Mouse (Mus musculus): ENCODE measurements around the gene Shroom1. TPM values are rescaled to one million over a fixed set of nuclear protein-coding genes. Genes with fewer than 3 reads are reported as not detected.

Gene Shroom1
- polyA plus RNA-seq, 1 experiment from 2014 or later: 1.9 TPM

- peaks cover 4% of the 10 kb centered on the region; the same call in 1 of the 2 replicates for H3K9me3 ChIP-seq (ENCODE audit: control insufficient read depth, low read length)
- no peaks in the 10 kb centered on the region for H3K36me3 ChIP-seq (ENCODE audit: control insufficient read depth, insufficient read depth, low read length)
- H3K9ac ChIP-seq (replicated peaks; ENCODE audit: low read length): peak overlapping the region; percentile 34
- no peak overlapping the region for H3K27ac ChIP-seq (replicated peaks; ENCODE audit: low read depth, low read length)
- peaks cover 15% of the 10 kb centered on the region for H3K4me1 ChIP-seq (ENCODE audit: control insufficient read depth, insufficient read depth, low read length)
- H3K27me3 ChIP-seq (ENCODE audit: control insufficient read depth, insufficient read depth, low read length): peaks cover 62% of the 10 kb centered on the region
- H3K4me2 ChIP-seq (ENCODE audit: low read length): peak overlapping the region; percentile 66
- 2% methylated on average over 62 of the region's 62 CpGs for WGBS
- DNase-seq: peak; percentile 59
- H3K4me3 ChIP-seq (replicated peaks; ENCODE audit: low read depth, low read length): peak overlapping the region; percentile 42
- ATAC-seq (ENCODE audit: low FRiP score, low TSS enrichment): no peak
These were observed 22.3 kb downstream of the Shroom1 start for GRCm38 (mm10) chr11:53479171-53479782.

- Histone ChIP-seq H3K4me2 (ENCODE audit: low read length) (peak within 1 kb of the TSS; percentile 66), H3K4me1 (ENCODE audit: control insufficient read depth, insufficient read depth, low read length) (peaks cover 15% of the 10 kb centered on the region), H3K9ac (replicated peaks; ENCODE audit: low read length) (peak within 1 kb of the TSS; percentile 34), H3K9me3 (ENCODE audit: control insufficient read depth, low read length) (peaks cover 4% of the 10 kb centered on the region; the same call in 1 of the 2 replicates), H3K4me3 (replicated peaks; ENCODE audit: low read depth, low read length) (peak within 1 kb of the TSS; percentile 42), H3K36me3 (ENCODE audit: control insufficient read depth, insufficient read depth, low read length) (no peaks in the 10 kb centered on the region), H3K27ac (replicated peaks; ENCODE audit: low read depth, low read length) (no peak within 1 kb of the TSS), H3K27me3 (ENCODE audit: control insufficient read depth, insufficient read depth, low read length) (peaks cover 62% of the 10 kb centered on the region)
- ATAC-seq (ENCODE audit: low FRiP score, low TSS enrichment) (no peak), DNase-seq (peak; percentile 67)
- WGBS: 3% methylated on average over 40 of the region's 40 CpGs
These were observed 22.8 kb downstream of the Shroom1 start, which contains the start of the genes Gm9945 and Sowaha for GRCm38 (mm10) chr11:53479783-53480301. TSS of gene Gm9945 (plus strand) at chr11:53480166. TSS of gene Sowaha (minus strand) at chr11:53480274.

- no peak overlapping the region for H3K4me3 ChIP-seq (replicated peaks; ENCODE audit: low read depth, low read length)
- peaks cover 72% of the 10 kb centered on the region for H3K27me3 ChIP-seq (ENCODE audit: control insufficient read depth, insufficient read depth, low read length)
- H3K9ac ChIP-seq (replicated peaks; ENCODE audit: low read length): no peak overlapping the region
- H3K9me3 ChIP-seq (ENCODE audit: control insufficient read depth, low read length): peaks cover 4% of the 10 kb centered on the region; the same call in 1 of the 2 replicates
- DNase-seq (no peak), ATAC-seq (ENCODE audit: low FRiP score, low TSS enrichment) (no peak)
- H3K4me1 ChIP-seq (ENCODE audit: control insufficient read depth, insufficient read depth, low read length): peaks cover 6% of the 10 kb centered on the region
- H3K36me3 ChIP-seq (ENCODE audit: control insufficient read depth, insufficient read depth, low read length): no peaks in the 10 kb centered on the region
- no peak overlapping the region for H3K4me2 ChIP-seq (ENCODE audit: low read length)
- 66% methylated on average over 4 of the region's 4 CpGs for WGBS
- H3K27ac ChIP-seq (replicated peaks; ENCODE audit: low read depth, low read length): no peak overlapping the region
These were observed 24.2 kb downstream of the Shroom1 start for GRCm38 (mm10) chr11:53481088-53481730.

GRCm38 (mm10) chr11:53483159-53483891 is 26.3 kb downstream of the Shroom1 start:
- no peak for DNase-seq
- no peak overlapping the region for H3K4me2 ChIP-seq (ENCODE audit: low read length)
- H3K4me3 ChIP-seq (replicated peaks; ENCODE audit: low read depth, low read length): no peak overlapping the region
- H3K36me3 ChIP-seq (ENCODE audit: control insufficient read depth, insufficient read depth, low read length): no peaks in the 10 kb centered on the region
- no peak overlapping the region for H3K27ac ChIP-seq (replicated peaks; ENCODE audit: low read depth, low read length)
- peaks cover 4% of the 10 kb centered on the region; the same call in 1 of the 2 replicates for H3K9me3 ChIP-seq (ENCODE audit: control insufficient read depth, low read length)
- H3K27me3 ChIP-seq (ENCODE audit: control insufficient read depth, insufficient read depth, low read length): peaks cover 82% of the 10 kb centered on the region
- no peak overlapping the region for H3K9ac ChIP-seq (replicated peaks; ENCODE audit: low read length)
- H3K4me1 ChIP-seq (ENCODE audit: control insufficient read depth, insufficient read depth, low read length): peaks cover 15% of the 10 kb centered on the region; the same call in 1 of the 2 replicates
- WGBS: 79% methylated on average over 9 of the region's 9 CpGs
- ATAC-seq (ENCODE audit: low FRiP score, low TSS enrichment): no peak

GRCm38 (mm10) chr11:53485719-53486118 is 28.7 kb downstream of the Shroom1 start:
- 51% methylated on average over 3 of the region's 3 CpGs for WGBS
- Histone ChIP-seq H3K27me3 (ENCODE audit: control insufficient read depth, insufficient read depth, low read length) (peaks cover 71% of the 10 kb centered on the region), H3K36me3 (ENCODE audit: control insufficient read depth, insufficient read depth, low read length) (no peaks in the 10 kb centered on the region), H3K9me3 (ENCODE audit: control insufficient read depth, low read length) (no peaks in the 10 kb centered on the region), H3K4me2 (ENCODE audit: low read length) (no peak overlapping the region), H3K4me3 (replicated peaks; ENCODE audit: low read depth, low read length) (no peak overlapping the region), H3K4me1 (ENCODE audit: control insufficient read depth, insufficient read depth, low read length) (peaks cover 10% of the 10 kb centered on the region; the same call in 1 of the 2 replicates), H3K27ac (replicated peaks; ENCODE audit: low read depth, low read length) (no peak overlapping the region), H3K9ac (replicated peaks; ENCODE audit: low read length) (no peak overlapping the region)
- DNase-seq (no peak), ATAC-seq (ENCODE audit: low FRiP score, low TSS enrichment) (no peak)

GRCm38 (mm10) chr11:53486351-53486750 is 29.3 kb downstream of the Shroom1 start:
- Histone ChIP-seq H3K4me3 (replicated peaks; ENCODE audit: low read depth, low read length) (no peak overlapping the region), H3K4me1 (ENCODE audit: control insufficient read depth, insufficient read depth, low read length) (peaks cover 10% of the 10 kb centered on the region; the same call in 1 of the 2 replicates), H3K36me3 (ENCODE audit: control insufficient read depth, insufficient read depth, low read length) (no peaks in the 10 kb centered on the region), H3K9ac (replicated peaks; ENCODE audit: low read length) (no peak overlapping the region), H3K27ac (replicated peaks; ENCODE audit: low read depth, low read length) (no peak overlapping the region), H3K9me3 (ENCODE audit: control insufficient read depth, low read length) (no peaks in the 10 kb centered on the region), H3K27me3 (ENCODE audit: control insufficient read depth, insufficient read depth, low read length) (peaks cover 66% of the 10 kb centered on the region), H3K4me2 (ENCODE audit: low read length) (no peak overlapping the region)
- no peak for DNase-seq
- WGBS: 64% methylated on average over 3 of the region's 3 CpGs
- no peak for ATAC-seq (ENCODE audit: low FRiP score, low TSS enrichment)

- Histone ChIP-seq H3K4me1 (ENCODE audit: control insufficient read depth, insufficient read depth, low read length) (peaks cover 10% of the 10 kb centered on the region; the same call in 1 of the 2 replicates), H3K9ac (replicated peaks; ENCODE audit: low read length) (peak overlapping the region; percentile 34), H3K9me3 (ENCODE audit: control insufficient read depth, low read length) (no peaks in the 10 kb centered on the region), H3K27me3 (ENCODE audit: control insufficient read depth, insufficient read depth, low read length) (peaks cover 59% of the 10 kb centered on the region), H3K27ac (replicated peaks; ENCODE audit: low read depth, low read length) (no peak overlapping the region), H3K36me3 (ENCODE audit: control insufficient read depth, insufficient read depth, low read length) (no peaks in the 10 kb centered on the region), H3K4me2 (ENCODE audit: low read length) (peak overlapping the region; percentile 47), H3K4me3 (replicated peaks; ENCODE audit: low read depth, low read length) (peak overlapping the region; percentile 20; the same call in 1 of the 2 replicates)
- 14% methylated on average over 27 of the region's 27 CpGs for WGBS
- DNase-seq: peak; percentile 30
- no peak for ATAC-seq (ENCODE audit: low FRiP score, low TSS enrichment)
These were observed 30.0 kb downstream of the Shroom1 start for GRCm38 (mm10) chr11:53486822-53487594.

GRCm38 (mm10) chr11:53489007-53489406 is 32.0 kb downstream of the Shroom1 start:
- Histone ChIP-seq H3K4me1 (ENCODE audit: control insufficient read depth, insufficient read depth, low read length) (peaks cover 10% of the 10 kb centered on the region; the same call in 1 of the 2 replicates), H3K27me3 (ENCODE audit: control insufficient read depth, insufficient read depth, low read length) (peaks cover 48% of the 10 kb centered on the region), H3K9me3 (ENCODE audit: control insufficient read depth, low read length) (no peaks in the 10 kb centered on the region), H3K36me3 (ENCODE audit: control insufficient read depth, insufficient read depth, low read length) (no peaks in the 10 kb centered on the region), H3K27ac (replicated peaks; ENCODE audit: low read depth, low read length) (no peak overlapping the region), H3K4me2 (ENCODE audit: low read length) (no peak overlapping the region), H3K4me3 (replicated peaks; ENCODE audit: low read depth, low read length) (no peak overlapping the region), H3K9ac (replicated peaks; ENCODE audit: low read length) (no peak overlapping the region)
- 87% methylated on average over 5 of the region's 5 CpGs for WGBS
- ATAC-seq (ENCODE audit: low FRiP score, low TSS enrichment) (no peak), DNase-seq (no peak)
